Mouse (Mus musculus) embryonic fibroblast, embryonic 13.5 days (primary cell): ENCODE measurements around the gene G2e3.

Experiments
- CTCF ChIP-seq: IDR thresholded peaks from 2 replicates; pipeline ENCODE4 v1.5.1; 2011; ENCODE audit warnings: mild to moderate bottlenecking, control low read depth, low read length, moderate library complexity, borderline replicate concordance; ENCODE audit not compliant: insufficient read depth
- POLR2A ChIP-seq: IDR thresholded peaks from 2 replicates; pipeline ENCODE4 v1.6.1; 2011; ENCODE audit warnings: low read depth, mild to moderate bottlenecking, control low read depth, low read length, moderate library complexity

- no peak for TF ChIP-seq POLR2A
- TF ChIP-seq CTCF: no peak
These were observed 1.7 kb upstream of the G2e3 start for GRCm38 (mm10) chr12:51346121-51346520.
